Mouse (Mus musculus): ENCODE results near the gene Tox3.

Gene Tox3

DNA sequence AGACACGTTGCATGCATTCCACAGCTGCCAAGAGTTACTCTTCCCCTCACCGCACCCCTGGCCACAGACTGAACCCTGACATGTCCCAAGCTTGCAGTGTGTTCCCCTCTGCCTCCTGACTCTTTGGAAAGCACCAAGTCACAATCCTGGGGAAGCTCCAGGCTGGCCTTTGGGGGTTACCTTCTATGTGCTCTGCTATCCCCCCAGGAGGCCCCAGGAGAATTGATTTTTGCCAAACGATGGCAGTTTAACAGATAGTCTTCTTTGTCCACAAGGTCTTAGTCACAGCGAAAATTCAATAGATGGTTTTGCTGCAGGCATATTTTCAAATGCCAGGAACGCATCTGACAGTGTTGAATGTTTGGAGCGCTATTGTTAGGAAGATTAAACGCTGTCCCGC, 115.6 kb downstream of the Tox3 start:
- DNase-seq = no peak

DNA sequence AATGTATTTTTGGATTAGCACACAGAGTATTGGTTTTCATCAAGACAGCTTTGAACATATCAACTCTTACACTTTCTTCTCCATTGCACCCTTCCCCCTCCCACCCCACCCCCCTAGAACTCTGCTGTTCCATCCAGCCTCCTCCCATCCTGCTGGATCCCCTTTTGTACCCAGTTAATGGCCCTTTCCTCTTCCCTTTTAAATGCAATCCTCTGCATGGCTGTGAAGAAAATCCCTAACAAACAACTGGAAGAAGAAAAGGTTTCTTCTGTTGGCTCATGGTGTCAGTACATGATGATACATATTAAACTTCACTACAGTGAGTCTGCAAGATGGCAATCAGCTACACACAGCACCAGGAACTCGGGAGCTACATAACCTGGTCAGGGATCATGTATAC, 124.0 kb downstream of the Tox3 start:
- DNase-seq = no peak

DNA sequence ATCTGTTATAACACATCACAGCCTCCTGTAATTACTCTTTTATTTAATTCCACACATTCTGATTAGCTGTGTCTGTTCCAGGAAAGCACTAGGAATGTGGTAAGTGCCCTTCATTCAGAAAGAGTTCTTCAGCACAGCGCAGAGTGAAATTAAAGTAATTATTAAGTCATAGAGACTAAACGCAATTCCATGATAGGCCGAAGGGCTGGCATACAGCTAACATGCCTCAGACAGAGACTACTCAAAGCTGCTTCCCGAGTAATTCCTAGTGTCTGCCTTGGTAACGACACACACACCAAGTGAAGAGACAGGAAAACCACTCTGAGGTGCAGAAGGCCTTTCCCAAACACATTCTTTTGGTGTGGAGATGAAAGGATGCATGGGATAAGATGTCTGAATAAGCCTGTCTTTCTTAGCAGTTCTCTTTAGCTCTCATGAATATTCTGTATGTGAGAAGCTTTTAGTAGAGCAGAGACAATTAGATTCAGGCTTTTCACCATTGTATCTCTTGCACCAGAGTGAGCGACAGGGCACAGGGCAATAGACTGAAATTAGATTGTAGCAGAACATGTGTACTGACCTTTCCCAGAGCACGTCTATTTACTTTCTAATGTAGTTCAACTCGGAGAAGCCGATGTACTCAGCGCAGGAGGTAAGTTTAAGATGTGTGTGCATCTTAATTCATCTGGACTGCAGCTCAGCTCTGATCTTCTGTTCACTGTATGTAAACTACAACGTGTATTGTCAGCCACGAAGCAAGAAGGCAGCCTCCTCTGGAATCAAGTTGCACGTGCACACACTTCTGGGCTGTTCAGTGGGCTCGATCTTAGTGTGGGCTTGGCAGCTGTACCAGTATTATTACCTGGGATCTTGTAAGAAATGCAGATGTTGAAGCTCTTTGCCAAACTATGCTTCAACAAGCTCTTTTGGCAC, 138.8 kb downstream of the Tox3 start:
- DNase-seq = no peak

All from lung, postnatal 36 days (tissue).